Mouse (Mus musculus): ENCODE measurements at regions not wholly inside any gene's neighbourhood (a gene's known extent, or its start where the extent isn't known, plus 50 kb on each side); places are given as distances from the start of the nearest gene placed in this dataset.

DNA sequence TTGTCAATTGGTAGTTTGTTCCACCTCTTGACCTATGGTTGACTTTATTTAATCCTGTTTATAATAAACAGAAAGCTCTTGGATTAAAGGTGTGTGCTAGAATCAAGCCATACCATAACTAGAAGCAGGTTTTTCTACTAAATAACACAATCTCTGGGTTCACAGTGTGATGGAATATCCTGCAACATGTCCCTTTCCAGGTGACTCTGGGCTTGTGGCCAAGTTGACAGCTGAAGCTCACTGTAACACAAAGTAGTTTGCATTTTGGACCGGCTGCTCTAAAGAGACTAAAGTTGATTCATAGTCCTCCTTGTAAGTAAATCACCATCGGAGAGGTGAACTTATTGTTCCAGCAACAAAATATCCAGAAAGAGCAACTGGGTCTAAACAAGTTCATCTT is 149.3 kb upstream of the Kctd3 start:
- no peak overlapping the region for H3K4me2 ChIP-seq (replicated peaks; ENCODE audit: low read depth, low read length, severe bottlenecking)
- H3K27me3 ChIP-seq (ENCODE audit: control insufficient read depth, insufficient read depth, low read length) = no peaks in the 10 kb centered on the region
- 62% methylated on average over 2 of the region's 2 CpGs for WGBS
- H3K36me3 ChIP-seq (ENCODE audit: control insufficient read depth, insufficient read depth, low read length) = no peaks in the 10 kb centered on the region
- H3K9ac ChIP-seq (ENCODE audit: low read depth, low read length, severe bottlenecking) = no peak overlapping the region
- H3K9me3 ChIP-seq (ENCODE audit: control insufficient read depth, low read length) = no peaks in the 10 kb centered on the region
- H3K4me3 ChIP-seq (replicated peaks; ENCODE audit: low read length) = no peak overlapping the region
- H3K4me1 ChIP-seq (ENCODE audit: control insufficient read depth, insufficient read depth, low read length) = no peaks in the 10 kb centered on the region
- TF ChIP-seq POLR2A (IDR thresholded peaks at IDR 0.05; ENCODE audit: borderline replicate concordance, extremely low read depth, insufficient read depth, insufficient read length) = no peak
- ATAC-seq (ENCODE audit: low FRiP score, low read depth) = no peak
- DNase-seq (ENCODE audit: low spot score) = no peak
- H3K27ac ChIP-seq (replicated peaks; ENCODE audit: low read depth, low read length) = no peak overlapping the region

- H3K36me3 ChIP-seq (ENCODE audit: control insufficient read depth, insufficient read depth, low read length) = no peaks in the 10 kb centered on the region
- H3K27me3 ChIP-seq (ENCODE audit: control insufficient read depth, insufficient read depth, low read length) = no peaks in the 10 kb centered on the region
- H3K4me1 ChIP-seq (ENCODE audit: control insufficient read depth, insufficient read depth, low read length) = no peaks in the 10 kb centered on the region
- no peak overlapping the region for H3K9ac ChIP-seq (ENCODE audit: low read depth, low read length, severe bottlenecking)
- no peak overlapping the region for H3K4me3 ChIP-seq (replicated peaks; ENCODE audit: low read length)
- ATAC-seq (ENCODE audit: low FRiP score, low read depth) (no peak), DNase-seq (ENCODE audit: low spot score) (no peak)
- WGBS = 91% methylated on average over 2 of the region's 2 CpGs
- TF ChIP-seq POLR2A (IDR thresholded peaks at IDR 0.05; ENCODE audit: borderline replicate concordance, extremely low read depth, insufficient read depth, insufficient read length) = no peak
- H3K4me2 ChIP-seq (replicated peaks; ENCODE audit: low read depth, low read length, severe bottlenecking) = no peak overlapping the region
- no peaks in the 10 kb centered on the region for H3K9me3 ChIP-seq (ENCODE audit: control insufficient read depth, low read length)
- H3K27ac ChIP-seq (replicated peaks; ENCODE audit: low read depth, low read length) = no peak overlapping the region
Observed at GRCm38 (mm10) chr1:189154376-189154775, 146.7 kb upstream of the Kctd3 start.

- Histone ChIP-seq H3K4me2 (replicated peaks; ENCODE audit: low read depth, low read length, severe bottlenecking) (no peak overlapping the region), H3K9me3 (ENCODE audit: control insufficient read depth, low read length) (no peaks in the 10 kb centered on the region), H3K36me3 (ENCODE audit: control insufficient read depth, insufficient read depth, low read length) (no peaks in the 10 kb centered on the region), H3K9ac (ENCODE audit: low read depth, low read length, severe bottlenecking) (no peak overlapping the region), H3K4me3 (replicated peaks; ENCODE audit: low read length) (no peak overlapping the region), H3K27ac (replicated peaks; ENCODE audit: low read depth, low read length) (no peak overlapping the region), H3K27me3 (ENCODE audit: control insufficient read depth, insufficient read depth, low read length) (no peaks in the 10 kb centered on the region), H3K4me1 (ENCODE audit: control insufficient read depth, insufficient read depth, low read length) (no peaks in the 10 kb centered on the region)
- 89% methylated on average over 10 of the region's 10 CpGs for WGBS
- DNase-seq (ENCODE audit: low spot score) (no peak), ATAC-seq (ENCODE audit: low FRiP score, low read depth) (no peak)
- TF ChIP-seq POLR2A (IDR thresholded peaks at IDR 0.05; ENCODE audit: borderline replicate concordance, extremely low read depth, insufficient read depth, insufficient read length) = no peak
Observed at GRCm38 (mm10) chr1:189153150-189153549, 145.5 kb upstream of the Kctd3 start.

- Histone ChIP-seq H3K4me2 (replicated peaks; ENCODE audit: low read depth, low read length, severe bottlenecking) (no peak overlapping the region), H3K4me1 (ENCODE audit: control insufficient read depth, insufficient read depth, low read length) (no peaks in the 10 kb centered on the region), H3K9ac (ENCODE audit: low read depth, low read length, severe bottlenecking) (no peak overlapping the region), H3K36me3 (ENCODE audit: control insufficient read depth, insufficient read depth, low read length) (no peaks in the 10 kb centered on the region), H3K27ac (replicated peaks; ENCODE audit: low read depth, low read length) (no peak overlapping the region), H3K9me3 (ENCODE audit: control insufficient read depth, low read length) (no peaks in the 10 kb centered on the region), H3K4me3 (replicated peaks; ENCODE audit: low read length) (no peak overlapping the region), H3K27me3 (ENCODE audit: control insufficient read depth, insufficient read depth, low read length) (no peaks in the 10 kb centered on the region)
- no peak for ATAC-seq (ENCODE audit: low FRiP score, low read depth)
- no peak for DNase-seq (ENCODE audit: low spot score)
- TF ChIP-seq POLR2A (IDR thresholded peaks at IDR 0.05; ENCODE audit: borderline replicate concordance, extremely low read depth, insufficient read depth, insufficient read length) = no peak
- whole genome bisulfite sequencing = 77% methylated on average over 9 of the region's 9 CpGs
Observed at GRCm38 (mm10) chr1:189142982-189143451, 135.4 kb upstream of the Kctd3 start.

- Histone ChIP-seq H3K9ac (ENCODE audit: low read depth, low read length, severe bottlenecking) (no peak overlapping the region), H3K27ac (replicated peaks; ENCODE audit: low read depth, low read length) (no peak overlapping the region), H3K36me3 (ENCODE audit: control insufficient read depth, insufficient read depth, low read length) (no peaks in the 10 kb centered on the region), H3K4me3 (replicated peaks; ENCODE audit: low read length) (no peak overlapping the region), H3K9me3 (ENCODE audit: control insufficient read depth, low read length) (no peaks in the 10 kb centered on the region), H3K27me3 (ENCODE audit: control insufficient read depth, insufficient read depth, low read length) (no peaks in the 10 kb centered on the region), H3K4me2 (replicated peaks; ENCODE audit: low read depth, low read length, severe bottlenecking) (no peak overlapping the region), H3K4me1 (ENCODE audit: control insufficient read depth, insufficient read depth, low read length) (no peaks in the 10 kb centered on the region)
- ATAC-seq (ENCODE audit: low FRiP score, low read depth) = no peak
- TF ChIP-seq POLR2A (IDR thresholded peaks at IDR 0.05; ENCODE audit: borderline replicate concordance, extremely low read depth, insufficient read depth, insufficient read length) = no peak
- 53% methylated on average over 7 of the region's 7 CpGs for WGBS
- no peak for DNase-seq (ENCODE audit: low spot score)
Observed at GRCm38 (mm10) chr1:189142551-189142950, 134.9 kb upstream of the Kctd3 start.

DNA sequence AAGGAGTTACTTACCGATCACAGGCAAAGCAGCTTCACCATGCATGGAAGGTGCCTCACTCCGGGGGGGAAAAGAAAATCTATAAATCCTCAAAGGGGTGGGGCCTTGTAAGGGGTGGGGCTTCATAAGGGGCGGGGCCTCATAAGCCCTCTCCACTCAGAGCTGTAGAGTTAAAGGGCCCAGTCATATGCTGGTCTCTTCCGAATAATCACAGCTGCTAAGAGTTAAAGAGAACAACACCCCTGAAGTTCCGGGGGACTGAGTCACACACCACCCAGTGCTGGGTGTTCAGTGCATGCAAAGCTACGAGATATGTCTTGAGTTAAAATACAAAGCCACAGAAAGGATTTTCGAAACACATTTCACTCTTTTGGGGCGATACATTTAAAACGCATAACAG is 134.1 kb upstream of the Kctd3 start:
- Histone ChIP-seq H3K4me2 (replicated peaks; ENCODE audit: low read depth, low read length, severe bottlenecking) (no peak overlapping the region), H3K4me3 (replicated peaks; ENCODE audit: low read length) (no peak overlapping the region), H3K36me3 (ENCODE audit: control insufficient read depth, insufficient read depth, low read length) (no peaks in the 10 kb centered on the region), H3K9me3 (ENCODE audit: control insufficient read depth, low read length) (no peaks in the 10 kb centered on the region), H3K27ac (replicated peaks; ENCODE audit: low read depth, low read length) (no peak overlapping the region), H3K27me3 (ENCODE audit: control insufficient read depth, insufficient read depth, low read length) (no peaks in the 10 kb centered on the region), H3K9ac (ENCODE audit: low read depth, low read length, severe bottlenecking) (no peak overlapping the region), H3K4me1 (ENCODE audit: control insufficient read depth, insufficient read depth, low read length) (no peaks in the 10 kb centered on the region)
- no peak for ATAC-seq (ENCODE audit: low FRiP score, low read depth)
- 87% methylated on average over 9 of the region's 9 CpGs for WGBS
- TF ChIP-seq POLR2A (IDR thresholded peaks at IDR 0.05; ENCODE audit: borderline replicate concordance, extremely low read depth, insufficient read depth, insufficient read length) = no peak
- DNase-seq (ENCODE audit: low spot score) = no peak
